Mouse (Mus musculus) intestine, embryonic 15.5 days (tissue): ENCODE data around the gene Nrros. TPM values are rescaled to one million over a fixed set of nuclear protein-coding genes. Genes with fewer than 3 reads are reported as not detected.
"Not testable (repeated sequence)": the region's sequence is repeated elsewhere in the genome, so short reads cannot be mapped to it uniquely, and the experiment has no call there.

Experiments
- ATAC-seq: fragments of 200-750 bp; cut with Nextera tagmentation; 2 replicates; pipeline ENCODE4 v1.8.0; 2017; ENCODE audit warnings: moderate TSS enrichment, moderate library complexity
- H3K27ac ChIP-seq: fragments of 300-500 bp; sonication (generic); 2 replicates; pipeline ENCODE4 v1.5.1; 2015; ENCODE audit warnings: mild to moderate bottlenecking, inconsistent platforms
- H3K27me3 ChIP-seq: fragments of 300-500 bp; sonication (generic); replicated peaks from 2 replicates; pipeline ENCODE4 v1.6.1; 2015; ENCODE audit warnings: inconsistent platforms
- H3K36me3 ChIP-seq: fragments of 300-500 bp; sonication (generic); 2 replicates; pipeline ENCODE4 v1.6.1; 2015; ENCODE audit warnings: inconsistent platforms
- H3K4me1 ChIP-seq: fragments of 300-500 bp; sonication (generic); replicated peaks from 2 replicates; pipeline ENCODE4 v1.6.1; 2015; ENCODE audit warnings: inconsistent platforms
- H3K4me2 ChIP-seq: fragments of 300-500 bp; sonication (generic); replicated peaks from 2 replicates; pipeline ENCODE4 v1.6.1; 2015; ENCODE audit warnings: mild to moderate bottlenecking, inconsistent platforms
- H3K4me3 ChIP-seq: fragments of 300-500 bp; sonication (generic); replicated peaks from 2 replicates; pipeline ENCODE4 v1.5.1; 2015; ENCODE audit warnings: inconsistent platforms
- H3K9ac ChIP-seq: fragments of 300-500 bp; sonication (generic); 2 replicates; pipeline ENCODE4 v1.6.1; 2015; ENCODE audit warnings: inconsistent platforms
- H3K9me3 ChIP-seq: fragments of 300-500 bp; sonication (generic); 2 replicates; pipeline ENCODE4 v1.6.1; 2016; ENCODE audit warnings: inconsistent platforms
- WGBS: fragments of 180-500 bp; shearing (Covaris S2); methylation state at CpG from one replicate; pipeline ENCODE4 v1.1.7; 2015; 5-methylcytosine and 5-hydroxymethylcytosine counted together
- polyA plus RNA-seq: library from polyadenylated mRNA; unstranded; fragments of >200 nt; fragmentation: Nextera tagmentation; extraction: Ambion mirVana; gene quantifications from 2 replicates; pipeline ENCODE4 v1.2.1, GENCODE M21; 2015

Nrros gene
- polyA plus RNA-seq, 1 experiment from 2014 or later: 13.8 TPM

GRCm38 (mm10) chr16:32108578-32108977 is 56.8 kb downstream of the Nrros start:
- Histone ChIP-seq H3K9me3 (no peaks in the 10 kb centered on the region), H3K27me3 (no peaks in the 10 kb centered on the region), H3K4me2 (no peak overlapping the region), H3K4me1 (no peaks in the 10 kb centered on the region), H3K9ac (no peak overlapping the region), H3K4me3 (no peak overlapping the region), H3K36me3 (peaks cover 4% of the 10 kb centered on the region; the same call in 1 of the 2 replicates), H3K27ac (no peak overlapping the region)
- no peak for ATAC-seq
- 88% methylated on average over 2 of the region's 2 CpGs for WGBS

DNA sequence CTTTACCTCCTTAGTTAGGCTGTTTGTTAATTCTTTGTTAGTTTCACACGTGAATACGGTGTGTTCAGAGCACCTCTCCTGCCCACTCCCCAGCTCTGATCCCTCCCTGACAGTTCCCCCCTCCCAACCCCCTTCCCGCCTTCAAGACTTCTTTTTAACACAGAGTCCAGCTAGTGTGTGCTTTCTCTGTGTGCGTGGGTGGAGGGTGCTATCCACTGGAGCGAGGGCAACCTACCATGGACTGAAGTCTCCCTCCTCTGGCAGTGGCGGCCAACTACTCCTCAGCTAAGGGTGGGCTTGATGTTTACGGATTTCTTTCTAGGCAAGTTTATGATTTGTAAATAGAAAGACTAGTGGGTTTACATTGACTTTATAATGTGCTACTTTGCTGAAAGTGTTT is 57.2 kb downstream of the Nrros start:
- Histone ChIP-seq H3K27me3 (no peaks in the 10 kb centered on the region), H3K9ac (no peak overlapping the region), H3K36me3 (peaks cover 6% of the 10 kb centered on the region; the same call in 1 of the 2 replicates), H3K9me3 (no peaks in the 10 kb centered on the region), H3K4me3 (no peak overlapping the region), H3K4me2 (no peak overlapping the region), H3K27ac (no peak overlapping the region), H3K4me1 (no peaks in the 10 kb centered on the region)
- WGBS: 79% methylated on average over 7 of the region's 7 CpGs
- ATAC-seq: no peak

GRCm38 (mm10) chr16:32107342-32108045 is 57.9 kb downstream of the Nrros start:
- no peak for ATAC-seq
- Histone ChIP-seq H3K4me2 (no peak overlapping the region), H3K9me3 (no peaks in the 10 kb centered on the region), H3K4me1 (no peaks in the 10 kb centered on the region), H3K27me3 (no peaks in the 10 kb centered on the region), H3K27ac (no peak overlapping the region), H3K36me3 (peaks cover 8% of the 10 kb centered on the region), H3K9ac (no peak overlapping the region), H3K4me3 (no peak overlapping the region)
- WGBS: 90% methylated on average over 12 of the region's 12 CpGs

DNA sequence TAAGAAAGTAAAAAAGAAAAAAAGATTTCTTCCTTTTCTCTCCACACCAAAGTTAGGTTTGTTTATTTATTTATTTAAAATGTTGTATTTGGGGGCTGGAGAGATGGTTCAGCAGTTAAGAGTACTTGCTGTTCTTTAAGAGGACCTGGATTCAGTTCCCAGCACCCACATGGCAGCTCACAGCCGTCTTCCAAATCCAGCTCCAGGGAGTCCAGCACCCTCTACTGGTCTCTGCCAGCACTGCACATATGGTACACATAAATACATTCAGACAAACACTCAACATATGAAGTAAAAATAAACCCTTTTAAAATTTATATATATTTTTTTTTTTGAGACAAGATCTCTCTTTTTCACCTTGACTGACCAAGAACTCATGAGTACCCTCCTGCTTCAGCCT is 59.7 kb downstream of the Nrros start:
- no peak overlapping the region for H3K27ac ChIP-seq
- no peak overlapping the region for H3K4me3 ChIP-seq
- no peak for ATAC-seq
- H3K36me3 ChIP-seq: peaks cover 8% of the 10 kb centered on the region
- no peaks in the 10 kb centered on the region for H3K27me3 ChIP-seq
- H3K4me1 ChIP-seq: no peaks in the 10 kb centered on the region
- 95% methylated on average over 1 of the region's 1 CpGs for WGBS
- H3K4me2 ChIP-seq: no peak overlapping the region
- no peak overlapping the region for H3K9ac ChIP-seq
- H3K9me3 ChIP-seq: no peaks in the 10 kb centered on the region

- H3K4me2 ChIP-seq: no peak overlapping the region
- no peak overlapping the region for H3K4me3 ChIP-seq
- no peak overlapping the region for H3K27ac ChIP-seq
These were observed 63.1 kb downstream of the Nrros start for GRCm38 (mm10) chr16:32102295-32102694.

DNA sequence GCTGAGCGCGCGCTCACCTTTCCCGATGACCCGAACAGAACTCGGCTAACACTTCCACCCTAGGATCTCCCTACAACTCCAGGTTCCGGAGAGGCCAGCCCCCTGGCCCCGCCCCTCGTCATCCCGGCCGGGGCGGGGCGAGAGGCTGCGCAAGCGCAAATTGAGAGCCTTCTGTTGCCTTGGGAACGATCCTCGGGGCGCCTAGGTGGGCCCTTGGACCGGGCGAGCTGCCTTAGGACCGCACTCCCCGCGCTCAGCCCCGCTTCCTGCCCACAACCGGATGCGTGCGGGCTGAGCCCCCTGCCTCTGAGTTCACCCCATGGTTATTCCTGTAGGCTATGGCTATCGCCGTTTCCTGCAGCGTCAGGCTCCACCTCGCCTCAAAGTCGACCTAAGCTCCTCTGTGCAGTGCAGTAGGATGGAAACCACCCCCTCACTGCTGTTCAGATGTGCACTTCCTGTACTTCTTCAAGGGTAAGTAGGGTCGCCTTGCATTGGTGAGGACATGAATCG is 65.7 kb downstream of the Nrros start, which contains the start of the genes Pigx and Cep19:
Gene Pigx, minus strand, starts transcription at position 103 of the 513 bp plus-strand sequence.
Gene Cep19, plus strand, starts transcription at position 163 of the 513 bp plus-strand sequence.
- peak within 1 kb of the TSS; percentile 88 for H3K27ac ChIP-seq
- H3K9me3 ChIP-seq: no peaks in the 10 kb centered on the region
- H3K4me2 ChIP-seq: peak within 1 kb of the TSS; percentile 80
- no peaks in the 10 kb centered on the region for H3K27me3 ChIP-seq
- H3K4me3 ChIP-seq: peak within 1 kb of the TSS; percentile 97
- H3K9ac ChIP-seq: peak within 1 kb of the TSS; percentile 85
- ATAC-seq: peak; percentile 98
- peaks cover 8% of the 10 kb centered on the region; the same call in 1 of the 2 replicates for H3K4me1 ChIP-seq
- under 1% methylated on average over 34 of the region's 34 CpGs for WGBS
- H3K36me3 ChIP-seq: peaks cover 5% of the 10 kb centered on the region

More at GRCm38 (mm10) chr16:32102295-32102694, 63.1 kb downstream of the Nrros start:
- 87% methylated on average over 13 of the region's 13 CpGs for WGBS
- peaks cover 8% of the 10 kb centered on the region; the same call in 1 of the 2 replicates for H3K4me1 ChIP-seq
- no peak for ATAC-seq
- no peaks in the 10 kb centered on the region for H3K27me3 ChIP-seq
- H3K36me3 ChIP-seq: peaks cover 8% of the 10 kb centered on the region
- H3K9me3 ChIP-seq: no peaks in the 10 kb centered on the region
- no peak overlapping the region for H3K9ac ChIP-seq

GRCm38 (mm10) chr16:32098897-32099637 is 66.3 kb downstream of the Nrros start:
- H3K4me1 ChIP-seq: peaks cover 8% of the 10 kb centered on the region; the same call in 1 of the 2 replicates
- peak; percentile 85 for ATAC-seq
- H3K4me2 ChIP-seq: peak overlapping the region; percentile 80
- peak overlapping the region; percentile 85 for H3K9ac ChIP-seq
- H3K36me3 ChIP-seq: peaks cover 5% of the 10 kb centered on the region
- no peaks in the 10 kb centered on the region for H3K9me3 ChIP-seq
- H3K27me3 ChIP-seq: no peaks in the 10 kb centered on the region
- peak overlapping the region; percentile 97 for H3K4me3 ChIP-seq
- H3K27ac ChIP-seq: peak overlapping the region; percentile 88
- under 1% methylated on average over 39 of the region's 39 CpGs for WGBS

DNA sequence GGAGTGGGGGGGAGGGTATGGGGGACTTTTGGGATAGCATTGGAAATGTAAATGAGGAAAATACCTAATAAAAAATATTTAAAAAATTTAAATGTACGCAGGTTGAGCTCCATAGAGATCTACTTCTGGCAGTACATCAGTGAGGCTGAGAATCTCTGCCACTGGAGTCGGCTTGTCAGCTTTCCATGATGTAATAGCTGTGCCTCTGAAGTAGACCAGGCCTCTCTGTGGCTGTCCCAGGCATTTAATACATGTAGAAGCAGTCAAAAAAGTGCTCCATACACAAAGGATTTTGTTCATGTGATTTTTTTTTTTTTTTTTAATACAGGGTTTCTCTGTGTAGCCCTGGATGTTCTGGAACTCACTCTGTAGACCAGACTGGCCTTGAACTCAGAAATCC is 67.6 kb downstream of the Nrros start:
- not testable (repeated sequence) for H3K4me3 ChIP-seq, H3K36me3 ChIP-seq, H3K4me1 ChIP-seq, H3K27ac ChIP-seq, ATAC-seq, H3K27me3 ChIP-seq, H3K9ac ChIP-seq, H3K4me2 ChIP-seq, H3K9me3 ChIP-seq
- 77% methylated on average over 2 of the region's 2 CpGs for WGBS

Other genes starting within 250 kb of the Nrros start
- gene Pigz, start 231.7 kb downstream of the Nrros start, polyA plus RNA-seq: 0.48 and 1.2 TPM in 2 replicates
- 108 and 120 TPM in 2 replicates for gene 0610012G03Rik, start 217.1 kb downstream of the Nrros start, polyA plus RNA-seq
- 80.9 and 85.8 TPM in 2 replicates for gene Ncbp2, start 217.1 kb downstream of the Nrros start, polyA plus RNA-seq
- 10.6 TPM in 2 replicates for gene Senp5, start 162.3 kb downstream of the Nrros start, polyA plus RNA-seq
- 33.8 and 38.3 TPM in 2 replicates for gene Pak2, start 86.3 kb downstream of the Nrros start, polyA plus RNA-seq
- gene Pigx, start 65.9 kb downstream of the Nrros start, polyA plus RNA-seq: 107 and 109 TPM in 2 replicates
- 27.4 and 29.4 TPM in 2 replicates for gene Cep19, start 65.8 kb downstream of the Nrros start, polyA plus RNA-seq
- 0.30 and 0.34 TPM in 2 replicates for gene Bex6, start 14.2 kb upstream of the Nrros start, polyA plus RNA-seq
- 11.4 and 11.5 TPM in 2 replicates for gene Fbxo45, start 81.6 kb upstream of the Nrros start, polyA plus RNA-seq
- gene Wdr53, start 81.6 kb upstream of the Nrros start, polyA plus RNA-seq: 17.5 and 21.0 TPM in 2 replicates
- not detected in 2 replicates for gene Smco1, start 105.9 kb upstream of the Nrros start, polyA plus RNA-seq
- gene Rnf168, start 111.9 kb upstream of the Nrros start, polyA plus RNA-seq: 28.0 and 29.0 TPM in 2 replicates
- gene Ubxn7, start 166.7 kb upstream of the Nrros start, polyA plus RNA-seq: 16.2 and 19.8 TPM in 2 replicates
- not detected in 2 replicates for gene Tm4sf19, start 234.9 kb upstream of the Nrros start, polyA plus RNA-seq